Mouse (Mus musculus) kidney, embryonic 14.5 days (tissue): ENCODE data around the gene Thtpa. TPM values are rescaled to one million over a fixed set of nuclear protein-coding genes. Genes with fewer than 3 reads are reported as not detected.
A peak's percentile ranks its signal among the peaks of the same experiment; 100 is the strongest.

ENCODE experiments used
- ATAC-seq: fragments of 200-750 bp; cut with Nextera tagmentation; 2 replicates; pipeline ENCODE4 v1.8.0; 2017; ENCODE audit warnings: moderate number of reproducible peaks, mild to moderate bottlenecking, moderate TSS enrichment, moderate library complexity; ENCODE audit not compliant: low FRiP score, low TSS enrichment
- H3K27ac ChIP-seq: fragments of 300-500 bp; sonication (generic); 2 replicates; pipeline ENCODE4 v1.5.1; 2014; ENCODE audit warnings: low read depth, mild to moderate bottlenecking, low read length, moderate library complexity, mixed read lengths
- H3K27me3 ChIP-seq: fragments of 300-500 bp; sonication (generic); 2 replicates; pipeline ENCODE4 v1.6.1; 2014; ENCODE audit warnings: mild to moderate bottlenecking, low read length; ENCODE audit not compliant: control insufficient read depth, insufficient read depth
- H3K36me3 ChIP-seq: fragments of 300-500 bp; sonication (generic); 2 replicates; pipeline ENCODE4 v1.6.1; 2014; ENCODE audit warnings: low read length, mixed read lengths; ENCODE audit not compliant: control insufficient read depth, insufficient read depth
- H3K4me1 ChIP-seq: fragments of 300-500 bp; sonication (generic); 2 replicates; pipeline ENCODE4 v1.6.1; 2014; ENCODE audit warnings: low read length, mixed read lengths; ENCODE audit not compliant: control insufficient read depth, insufficient read depth
- H3K4me2 ChIP-seq: fragments of 300-500 bp; sonication (generic); replicated peaks from 2 replicates; pipeline ENCODE4 v1.6.1; 2014; ENCODE audit warnings: low read depth, mild to moderate bottlenecking, low read length
- H3K4me3 ChIP-seq: fragments of 300-500 bp; sonication (generic); 2 replicates; pipeline ENCODE4 v1.5.1; 2014; ENCODE audit warnings: mild to moderate bottlenecking, low read length
- H3K9ac ChIP-seq: fragments of 300-500 bp; sonication (generic); 2 replicates; pipeline ENCODE4 v1.6.1; 2014; ENCODE audit warnings: low read depth, mild to moderate bottlenecking, low read length, moderate library complexity
- H3K9me3 ChIP-seq: fragments of 300-500 bp; sonication (generic); 2 replicates; pipeline ENCODE4 v1.6.1; 2016; ENCODE audit warnings: low read length; ENCODE audit not compliant: control insufficient read depth
- WGBS: fragments of 180-500 bp; shearing (Covaris S2); extraction: QIAGEN DNeasy Blood & Tissue Kit; methylation state at CpG from one replicate; pipeline ENCODE4 v1.1.7; 2014; 5-methylcytosine and 5-hydroxymethylcytosine counted together
- polyA plus RNA-seq: library from polyadenylated mRNA; unstranded; fragments of >200 nt; fragmentation: Nextera tagmentation; extraction: Ambion mirVana; gene quantifications from 2 replicates; pipeline ENCODE4 v1.2.1, GENCODE M21; 2014

The Thtpa gene
- polyA plus RNA-seq, 1 experiment from 2014 or later = 21.8 TPM

DNA sequence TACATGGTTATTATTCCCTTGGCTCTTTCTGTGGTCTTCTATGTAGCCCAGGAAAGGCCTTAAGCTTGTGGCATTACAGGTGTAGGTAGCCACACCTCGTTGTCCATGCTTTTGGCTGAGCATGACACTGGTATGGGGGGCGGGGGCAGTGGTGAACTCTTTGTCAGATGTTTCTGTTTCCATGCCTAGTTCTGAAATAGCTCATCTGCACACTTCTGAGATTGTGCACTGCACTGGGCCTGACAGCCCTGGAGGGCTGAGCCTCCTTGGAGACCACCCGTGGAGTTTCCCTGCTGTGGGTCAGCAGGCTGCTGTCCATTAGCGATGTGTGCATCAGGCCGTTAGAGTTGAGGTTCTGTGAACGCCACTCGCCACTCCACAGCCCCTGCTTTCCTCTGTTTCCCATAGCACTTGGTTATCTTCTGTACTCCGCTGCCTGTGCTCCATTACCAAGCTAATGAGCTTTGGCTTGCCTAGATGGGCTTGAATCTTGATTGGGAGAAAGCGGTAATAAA, 2.0 kb downstream of the Thtpa start:
- Histone ChIP-seq H3K4me3 (no peak overlapping the region), H3K36me3 (peaks cover 14% of the 10 kb centered on the region), H3K27me3 (no peaks in the 10 kb centered on the region), H3K9ac (no peak overlapping the region), H3K4me1 (peaks cover 16% of the 10 kb centered on the region; the same call in 1 of the 2 replicates), H3K4me2 (0 out of 2 replicates have a peak overlapping the region, but pooled peaks have one; percentile 11), H3K9me3 (no peaks in the 10 kb centered on the region), H3K27ac (no peak overlapping the region)
- 58% methylated on average over 9 of the region's 9 CpGs for WGBS
- ATAC-seq = no peak

GRCm38 (mm10) chr14:55097646-55098045, 3.1 kb downstream of the Thtpa start:
- ATAC-seq = no peak
- H3K4me1 ChIP-seq = peaks cover 16% of the 10 kb centered on the region; the same call in 1 of the 2 replicates
- no peaks in the 10 kb centered on the region for H3K9me3 ChIP-seq
- no peaks in the 10 kb centered on the region for H3K27me3 ChIP-seq
- peak overlapping the region; percentile 47; the same call in 1 of the 2 replicates for H3K27ac ChIP-seq
- WGBS = 76% methylated on average over 10 of the region's 10 CpGs
- no peak overlapping the region for H3K4me2 ChIP-seq
- H3K36me3 ChIP-seq = peaks cover 14% of the 10 kb centered on the region
- no peak overlapping the region for H3K9ac ChIP-seq
- no peak overlapping the region for H3K4me3 ChIP-seq

GRCm38 (mm10) chr14:55098067-55098466, 3.5 kb downstream of the Thtpa start:
- H3K27ac ChIP-seq = no peak overlapping the region
- H3K4me2 ChIP-seq = no peak overlapping the region
- peaks cover 16% of the 10 kb centered on the region; the same call in 1 of the 2 replicates for H3K4me1 ChIP-seq
- WGBS = 61% methylated on average over 4 of the region's 4 CpGs
- H3K9me3 ChIP-seq = no peaks in the 10 kb centered on the region
- no peak overlapping the region for H3K4me3 ChIP-seq
- H3K9ac ChIP-seq = no peak overlapping the region
- H3K27me3 ChIP-seq = no peaks in the 10 kb centered on the region
- H3K36me3 ChIP-seq = peaks cover 14% of the 10 kb centered on the region
- no peak for ATAC-seq

- Histone ChIP-seq H3K4me3 (no peak overlapping the region), H3K27me3 (no peaks in the 10 kb centered on the region), H3K4me2 (no peak overlapping the region), H3K4me1 (peaks cover 16% of the 10 kb centered on the region), H3K9me3 (no peaks in the 10 kb centered on the region), H3K36me3 (peaks cover 14% of the 10 kb centered on the region), H3K27ac (no peak overlapping the region), H3K9ac (no peak overlapping the region)
- no peak for ATAC-seq
- 57% methylated on average over 4 of the region's 4 CpGs for WGBS
These were observed 7.0 kb downstream of the Thtpa start for GRCm38 (mm10) chr14:55101592-55101991.

DNA sequence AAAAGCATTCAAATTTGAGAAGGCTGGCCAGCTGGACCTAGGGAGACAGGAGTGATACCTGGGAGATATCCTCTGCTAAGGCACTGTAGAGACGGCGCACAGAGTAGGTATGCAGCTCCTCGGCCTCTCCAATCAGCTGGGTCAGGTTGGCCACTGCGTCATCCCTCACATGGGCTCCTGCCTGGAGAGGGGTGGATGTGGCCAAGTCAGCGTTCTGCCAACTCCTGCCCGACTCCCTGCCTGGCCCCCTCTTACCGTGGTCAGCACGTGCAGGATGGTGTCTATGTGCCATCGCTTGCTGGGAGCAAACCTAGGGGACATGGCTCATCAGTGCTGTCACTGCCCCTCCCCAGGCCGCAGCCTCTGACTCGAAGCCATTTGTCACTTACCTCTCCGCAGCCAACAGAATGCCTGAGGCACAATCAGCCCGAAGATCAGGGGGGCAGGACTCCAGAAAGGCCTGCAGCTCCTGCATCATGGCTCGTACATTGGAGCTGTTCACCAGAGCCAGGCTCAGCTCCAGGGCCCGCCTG, 7.7 kb downstream of the Thtpa start:
- peaks cover 14% of the 10 kb centered on the region for H3K36me3 ChIP-seq
- H3K27ac ChIP-seq = no peak overlapping the region
- H3K4me2 ChIP-seq = no peak overlapping the region
- H3K27me3 ChIP-seq = no peaks in the 10 kb centered on the region
- no peak for ATAC-seq
- H3K4me3 ChIP-seq = no peak overlapping the region
- no peaks in the 10 kb centered on the region for H3K9me3 ChIP-seq
- WGBS = 67% methylated on average over 15 of the region's 15 CpGs
- no peak overlapping the region for H3K9ac ChIP-seq
- H3K4me1 ChIP-seq = peaks cover 16% of the 10 kb centered on the region

DNA sequence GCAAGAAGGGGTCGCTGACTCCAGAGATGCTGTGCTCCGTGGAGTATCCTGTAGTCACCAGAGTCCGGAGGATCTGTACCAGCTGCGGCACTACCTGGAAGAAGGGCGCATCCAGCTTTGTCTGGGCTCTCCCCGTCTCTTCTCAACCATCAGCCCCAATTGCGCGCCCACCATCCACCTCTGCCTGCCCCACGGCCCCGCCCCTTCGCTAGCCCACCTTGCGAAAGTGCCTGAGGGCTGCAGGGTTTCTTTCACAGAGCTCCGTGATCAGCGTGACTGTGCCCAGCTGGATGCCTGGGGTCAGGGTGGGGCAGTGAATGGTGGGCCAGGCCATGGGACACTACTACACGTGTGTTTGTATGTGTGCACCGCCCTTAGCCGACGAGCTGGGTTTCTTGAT, 9.8 kb downstream of the Thtpa start:
- peaks cover 1% of the 10 kb centered on the region; the same call in 1 of the 2 replicates for H3K36me3 ChIP-seq
- no peak for ATAC-seq
- H3K4me2 ChIP-seq = no peak overlapping the region
- H3K9me3 ChIP-seq = no peaks in the 10 kb centered on the region
- no peak overlapping the region for H3K9ac ChIP-seq
- H3K27me3 ChIP-seq = peaks cover under 1% of the 10 kb centered on the region; the same call in 1 of the 2 replicates
- peaks cover 12% of the 10 kb centered on the region for H3K4me1 ChIP-seq
- WGBS = 84% methylated on average over 18 of the region's 18 CpGs
- no peak overlapping the region for H3K4me3 ChIP-seq
- no peak overlapping the region for H3K27ac ChIP-seq

DNA sequence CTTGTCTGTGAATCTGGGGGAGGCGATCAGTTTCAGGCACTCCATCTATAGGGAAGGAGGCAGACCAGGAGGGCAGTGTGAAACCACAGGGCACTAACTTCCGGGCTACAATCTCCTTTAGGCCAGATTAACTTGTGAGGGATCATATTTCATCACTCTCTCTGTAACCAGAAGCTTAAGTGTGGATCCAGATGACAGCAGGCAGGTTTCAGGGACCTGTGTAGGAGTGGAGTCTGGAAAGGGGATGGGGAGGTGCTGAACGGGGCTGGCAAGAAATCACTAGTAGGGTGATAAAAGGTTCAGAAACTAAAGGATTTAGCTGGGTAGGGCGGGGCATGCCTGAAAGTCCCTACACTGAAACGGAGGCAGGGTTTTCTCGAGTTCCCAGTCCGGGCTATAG, 10.8 kb downstream of the Thtpa start:
- H3K27me3 ChIP-seq = peaks cover 11% of the 10 kb centered on the region
- peak overlapping the region; percentile 92 for H3K4me2 ChIP-seq
- peak overlapping the region; percentile 76 for H3K27ac ChIP-seq
- no peaks in the 10 kb centered on the region for H3K9me3 ChIP-seq
- H3K4me3 ChIP-seq = peak overlapping the region; percentile 55
- peak; percentile 33; the same call in 1 of the 2 replicates for ATAC-seq
- peaks cover 16% of the 10 kb centered on the region for H3K4me1 ChIP-seq
- H3K36me3 ChIP-seq = no peaks in the 10 kb centered on the region
- 3% methylated on average over 7 of the region's 7 CpGs for WGBS
- peak overlapping the region; percentile 70; the same call in 1 of the 2 replicates for H3K9ac ChIP-seq

- Histone ChIP-seq H3K27ac (peak within 1 kb of the TSS; percentile 76), H3K9me3 (no peaks in the 10 kb centered on the region), H3K9ac (peak within 1 kb of the TSS; percentile 70), H3K27me3 (peaks cover 13% of the 10 kb centered on the region), H3K4me1 (peaks cover 16% of the 10 kb centered on the region), H3K4me3 (peak within 1 kb of the TSS; percentile 55), H3K36me3 (no peaks in the 10 kb centered on the region), H3K4me2 (peak within 1 kb of the TSS; percentile 92)
- peak; percentile 54 for ATAC-seq
- WGBS = under 1% methylated on average over 39 of the region's 39 CpGs
These were observed 11.5 kb downstream of the Thtpa start, which contains the start of gene Ap1g2 for GRCm38 (mm10) chr14:55105836-55106809. Ap1g2 (minus strand) TSS chr14:55106593.
